Mouse (Mus musculus) cerebellum, adult 8-10 months (tissue): ENCODE measurements at regions not wholly inside any gene's neighbourhood (a gene's known extent, or its start where the extent isn't known, plus 50 kb on each side); places are given as distances from the start of the nearest gene placed in this dataset.

Experiments
- DNase-seq: peaks from one replicate; pipeline ENCODE4 v3.0.0; 2022

DNA sequence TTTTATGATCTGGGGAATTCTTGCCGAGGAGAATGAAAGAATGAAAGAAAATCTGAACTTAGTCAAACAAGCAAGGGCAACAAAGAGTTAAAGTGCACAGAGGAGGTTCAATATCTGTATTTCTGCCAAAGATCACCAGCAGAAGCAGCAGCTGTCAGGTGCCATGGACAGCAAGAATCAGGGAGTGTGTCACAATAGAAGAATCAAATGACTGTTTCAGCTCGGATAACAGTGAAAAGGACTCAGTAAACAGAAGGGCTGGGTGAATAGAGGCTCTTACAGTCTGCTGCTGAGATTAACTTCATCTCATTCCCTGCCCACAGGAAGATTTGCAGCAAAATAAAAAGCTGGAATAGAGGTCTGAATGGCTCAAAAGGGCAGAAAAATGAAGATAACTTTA lies 495.3 kb upstream of the Gm5415 start:
- DNase-seq: no peak

DNA sequence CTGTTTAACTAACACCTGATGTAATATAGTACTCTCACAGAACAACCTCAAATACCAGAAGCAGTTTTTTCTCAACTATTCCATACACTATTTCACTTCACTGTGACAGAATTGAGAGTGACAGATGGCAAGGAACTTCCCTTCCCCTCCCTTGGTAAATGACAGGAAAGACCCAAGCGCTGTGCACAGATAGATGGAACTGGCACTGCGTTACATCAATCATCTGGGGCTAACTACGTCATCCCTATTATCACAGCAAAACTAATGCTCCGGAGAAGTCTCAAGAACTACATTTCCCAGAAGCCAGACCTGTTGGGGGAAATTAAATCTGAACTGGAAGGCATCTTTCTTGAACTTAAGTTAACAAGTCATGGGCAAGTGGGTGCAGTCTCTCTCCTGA lies 493.6 kb upstream of the Gm5415 start:
- no peak for DNase-seq

DNA sequence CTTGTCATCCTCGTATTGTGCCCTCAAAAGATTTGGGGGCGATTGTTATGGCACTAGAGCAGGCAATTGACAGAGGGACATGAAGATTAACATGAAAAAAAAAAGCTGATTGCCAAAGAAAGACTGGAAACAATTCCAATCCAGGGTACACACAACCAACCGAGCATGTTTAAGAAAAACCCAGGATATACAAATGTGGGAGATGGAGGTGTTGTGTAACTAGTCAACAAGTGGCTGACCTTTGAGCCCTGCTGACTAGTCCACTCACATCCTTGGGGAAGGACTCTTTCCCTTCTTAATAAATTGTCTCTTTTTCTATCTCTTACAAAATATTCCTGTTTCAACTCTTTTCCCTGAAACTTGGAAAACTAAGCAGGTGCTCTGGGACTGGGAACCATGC lies 484.9 kb upstream of the Gm5415 start:
- DNase-seq: no peak

DNA sequence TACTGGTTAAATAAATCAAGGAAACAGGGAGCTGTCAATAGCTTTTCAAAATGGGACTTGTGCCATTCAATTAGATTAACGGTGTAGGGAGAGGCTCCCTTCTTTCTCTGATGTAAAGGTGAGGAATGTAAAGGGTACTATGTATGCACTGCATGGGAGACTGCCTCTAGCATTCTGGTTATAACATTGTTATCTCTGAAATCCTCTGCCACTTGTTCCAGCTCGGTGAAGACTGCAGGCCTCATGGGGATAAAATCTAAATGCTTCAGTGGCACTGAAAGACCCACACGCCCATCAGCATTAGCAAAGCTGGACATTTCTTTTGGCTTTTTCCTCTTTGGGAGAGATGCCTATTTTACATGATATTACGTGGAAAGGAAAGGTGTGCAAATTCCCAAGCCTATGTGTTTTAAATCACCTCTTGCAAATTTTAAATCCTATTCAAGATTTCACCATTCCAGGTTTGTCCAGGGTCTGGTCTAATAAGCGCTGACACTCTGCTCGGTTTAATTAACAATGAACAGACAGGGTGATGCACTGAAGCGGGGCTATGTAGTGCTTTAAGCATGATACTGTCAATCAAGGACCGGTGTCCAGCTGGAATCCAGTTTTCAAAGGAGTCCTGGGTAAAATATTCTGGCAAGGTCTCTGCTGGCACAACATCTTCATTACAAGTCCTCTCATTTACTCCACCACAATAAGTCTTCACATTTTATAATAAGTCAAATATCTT lies 479.8 kb upstream of the Gm5415 start:
- no peak for DNase-seq

DNA sequence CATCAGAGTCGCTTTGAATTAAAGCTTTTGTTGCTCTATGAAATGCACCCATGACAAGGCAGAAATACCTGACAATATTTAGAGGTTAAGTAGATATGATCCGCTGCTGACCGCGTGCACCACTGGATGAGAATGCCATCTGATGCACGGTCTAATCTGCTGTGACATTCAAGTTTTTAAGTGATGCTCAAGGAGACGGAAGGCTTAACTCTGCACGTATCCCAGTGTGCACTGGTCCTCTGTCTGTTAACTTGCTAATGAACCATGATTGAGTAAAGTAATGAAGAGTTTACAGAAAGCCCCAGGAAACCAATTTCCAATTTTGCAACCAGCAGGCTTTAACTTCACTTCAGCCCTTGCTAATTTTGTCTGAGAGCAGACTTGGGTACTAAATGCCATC lies 478.3 kb upstream of the Gm5415 start:
- DNase-seq: no peak

DNA sequence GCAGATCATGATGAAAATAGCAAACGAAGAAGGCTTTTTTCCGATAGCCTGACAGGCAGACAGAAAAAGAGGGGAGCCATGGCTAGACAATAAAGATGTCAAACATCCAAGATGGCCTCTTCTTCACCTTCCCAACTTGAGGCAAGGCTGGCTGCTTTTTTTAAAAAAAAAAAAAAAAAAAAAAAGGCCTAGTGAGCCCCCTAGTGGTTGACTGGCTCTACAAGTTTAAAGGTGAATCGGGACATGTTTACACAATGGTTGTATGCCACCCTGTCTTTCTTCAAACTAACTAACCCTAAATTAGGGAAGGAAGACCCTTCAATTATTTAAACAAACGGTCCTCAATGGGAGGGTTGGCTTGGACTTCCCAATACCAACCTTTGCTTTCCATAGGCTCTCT lies 475.8 kb upstream of the Gm5415 start:
- no peak for DNase-seq

DNA sequence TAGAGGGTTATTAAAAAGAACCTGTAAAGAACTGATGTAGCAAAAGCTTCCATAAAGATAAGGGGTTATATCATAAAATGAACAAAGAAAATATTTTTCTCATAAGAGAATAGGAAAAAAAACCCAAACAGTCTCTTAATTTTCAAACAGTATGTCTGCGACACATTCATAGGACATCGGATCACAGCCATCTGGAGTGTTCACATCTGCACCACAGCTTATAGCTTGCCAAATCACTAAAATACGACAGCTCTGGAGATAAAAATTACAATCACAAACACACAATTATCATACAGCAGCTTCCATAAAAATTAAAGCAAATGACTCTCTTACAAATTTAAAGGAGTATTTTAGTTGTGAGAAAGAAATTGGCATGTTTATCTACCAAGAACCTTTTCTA lies 456.9 kb upstream of the Gm5415 start:
- no peak for DNase-seq

DNA sequence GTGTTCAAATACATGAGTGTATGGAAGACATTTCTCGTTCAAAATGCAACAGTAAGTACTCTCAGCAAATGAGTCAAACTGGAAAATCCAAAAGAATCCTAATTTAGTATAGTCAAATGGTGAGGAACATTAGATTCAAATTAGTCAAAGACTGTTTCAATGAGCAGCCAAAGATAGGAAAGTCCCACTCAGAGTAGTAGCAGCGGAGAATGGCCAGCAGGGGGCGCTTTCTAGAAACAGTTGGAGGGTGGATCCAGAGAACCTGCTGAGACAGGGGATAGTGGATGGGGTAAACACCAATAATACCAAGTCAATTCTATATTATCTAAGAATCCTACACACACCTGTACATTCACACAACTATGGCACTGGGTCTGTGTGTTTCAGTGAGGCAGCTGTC lies 417.9 kb upstream of the Gm5415 start:
- DNase-seq: no peak

DNA sequence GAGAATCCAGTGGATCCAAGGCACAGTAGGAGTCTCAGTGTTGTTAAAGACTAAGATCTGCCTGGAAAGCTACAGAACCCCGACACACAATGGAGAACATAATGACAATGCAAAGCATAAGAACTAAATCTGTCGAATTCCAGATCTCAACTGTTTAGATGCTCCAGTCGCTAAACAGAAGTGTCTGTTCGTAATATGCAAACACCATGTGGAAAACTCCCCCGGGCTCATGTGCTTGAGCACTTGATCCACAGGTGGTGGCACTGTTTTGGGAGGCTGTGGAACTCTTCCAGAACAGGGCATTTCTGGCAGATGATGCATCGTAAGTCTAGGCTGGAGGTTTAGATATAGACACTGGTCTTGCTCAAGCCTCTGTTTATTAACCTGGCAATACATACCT lies 412.2 kb upstream of the Gm5415 start:
- no peak for DNase-seq

DNA sequence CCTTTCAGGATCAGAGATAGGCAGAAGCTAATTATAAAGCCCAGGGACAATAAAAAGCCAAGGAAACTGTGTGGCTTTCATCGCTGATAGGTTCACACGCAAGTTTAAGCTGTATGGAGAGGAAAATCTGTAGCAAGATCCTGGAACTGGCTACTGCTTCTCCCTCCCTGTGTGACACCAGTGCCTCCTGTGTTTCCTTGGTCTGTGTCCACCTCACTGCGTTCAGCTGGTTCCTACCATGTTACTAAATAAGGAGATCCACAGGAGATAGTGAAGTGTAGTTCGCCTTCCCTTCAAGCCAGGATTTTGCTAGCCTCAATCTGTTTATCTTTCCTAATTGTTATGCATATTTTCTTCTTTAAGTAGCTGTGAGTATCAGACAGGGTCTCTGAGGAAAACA lies 399.2 kb upstream of the Gm5415 start:
- DNase-seq: no peak

DNA sequence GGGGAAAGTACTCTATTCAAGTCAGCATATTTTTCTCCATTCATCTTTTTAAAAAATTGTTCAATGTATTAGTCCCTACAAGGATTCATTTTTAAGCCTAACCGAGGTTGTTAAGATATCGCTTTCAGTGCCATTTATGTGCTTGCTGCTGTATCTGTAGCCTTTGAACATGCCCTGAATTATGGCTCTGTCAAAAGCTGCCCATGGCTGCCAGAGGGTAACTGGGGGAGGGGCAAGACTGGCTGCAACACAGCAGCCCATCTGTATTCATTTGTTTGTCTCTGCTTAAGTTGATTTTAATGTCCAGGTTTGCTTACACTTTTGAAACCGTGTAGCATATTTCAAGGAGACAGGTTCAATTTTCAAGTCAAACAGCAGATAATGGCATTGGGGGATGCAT lies 383.3 kb upstream of the Gm5415 start:
- DNase-seq: no peak

DNA sequence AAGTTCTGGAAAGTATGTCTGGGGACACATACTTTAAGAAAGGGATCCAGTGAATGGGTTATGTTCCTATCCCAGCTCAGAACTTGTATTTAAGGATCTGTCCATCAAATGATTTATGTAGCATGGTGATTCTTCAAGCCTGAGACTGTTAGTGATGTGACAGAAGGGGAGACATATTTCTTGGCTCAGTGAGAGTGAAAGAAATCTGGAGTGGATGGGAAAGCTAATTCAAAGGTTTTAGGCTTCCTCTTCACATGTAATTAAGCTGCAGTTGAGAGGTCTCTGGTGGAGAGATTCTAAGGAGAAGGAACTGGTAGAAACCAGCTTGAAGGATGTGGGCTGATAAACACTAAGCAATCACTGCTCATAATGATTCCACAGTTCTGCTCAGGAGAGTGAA lies 355.3 kb upstream of the Gm5415 start:
- DNase-seq: no peak

DNA sequence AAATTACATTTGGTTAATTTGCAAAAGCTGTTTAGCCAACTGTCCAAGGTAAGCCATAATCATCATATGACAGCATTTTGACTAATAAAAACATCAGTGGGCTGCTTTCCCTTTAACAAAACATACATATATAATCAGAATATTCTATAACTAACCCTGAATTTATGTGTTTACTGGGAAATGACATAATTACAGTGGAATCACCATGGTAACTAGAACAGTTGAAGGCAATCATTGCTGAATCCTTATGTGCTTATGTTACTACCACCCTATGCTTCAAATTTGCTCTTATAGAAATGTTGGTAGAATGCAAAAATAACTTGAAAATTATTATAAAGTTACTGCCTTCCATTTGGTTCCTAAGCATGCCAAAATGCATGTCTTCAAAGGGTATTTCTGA lies 340.6 kb upstream of the Gm5415 start:
- no peak for DNase-seq

DNA sequence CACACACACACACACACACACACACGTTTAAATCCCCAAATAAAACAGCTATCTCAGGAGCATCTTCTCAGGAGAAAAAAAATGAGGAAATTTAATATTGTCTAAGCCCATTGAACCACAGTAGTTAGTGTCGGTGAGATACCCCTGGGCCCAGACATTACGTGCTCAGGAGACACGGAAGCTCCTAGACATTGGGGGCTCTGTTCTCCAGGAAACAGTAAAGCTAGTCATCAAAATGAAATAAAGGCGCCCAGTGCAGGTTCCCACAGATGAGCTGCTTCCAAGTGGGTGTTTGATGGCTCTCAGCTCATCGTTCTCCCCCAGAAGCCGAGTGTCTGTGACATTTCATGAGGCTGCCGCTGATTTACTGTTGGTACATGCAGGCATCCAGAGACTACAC lies 325.8 kb upstream of the Gm5415 start:
- DNase-seq: no peak

DNA sequence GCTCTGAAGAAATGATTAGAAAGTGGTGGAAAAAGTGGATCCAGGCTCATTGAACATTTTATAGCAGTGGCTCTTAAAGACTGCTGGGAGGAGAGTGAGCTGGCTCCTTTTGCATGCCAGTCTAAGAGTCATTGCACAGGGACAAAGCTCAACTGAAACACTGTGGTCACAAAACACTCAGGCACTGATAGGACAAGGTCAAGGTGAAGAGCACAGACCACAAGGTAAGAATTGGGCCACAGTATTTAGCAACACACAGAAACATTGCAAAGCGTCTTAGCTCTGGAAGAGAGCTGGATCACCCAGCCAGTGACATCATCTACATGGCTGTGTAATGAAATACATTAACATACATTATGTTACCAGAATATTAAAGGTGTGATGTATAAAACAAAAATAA lies 319.0 kb upstream of the Gm5415 start:
- no peak for DNase-seq

DNA sequence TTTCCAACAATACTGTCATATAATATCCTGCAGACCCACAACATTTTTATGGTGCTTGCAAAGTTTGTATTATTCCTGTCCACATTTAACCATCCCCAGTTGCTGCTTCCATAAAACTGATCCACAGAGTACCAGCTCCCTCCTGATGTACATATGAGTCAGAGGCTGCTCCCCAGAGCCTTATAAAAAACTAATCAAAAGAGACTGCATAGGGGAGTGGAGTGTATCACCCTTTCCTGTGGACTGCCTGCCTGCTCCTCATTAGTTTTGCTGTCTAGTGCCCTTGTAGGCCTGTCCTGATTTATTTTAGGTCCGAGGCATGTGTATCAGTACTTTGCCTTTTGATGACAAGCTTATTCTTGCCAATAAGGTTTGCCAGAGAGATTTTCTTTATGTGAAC lies 310.9 kb upstream of the Gm5415 start:
- DNase-seq: no peak
